Mouse (Mus musculus) heart, adult 11 months (tissue): ENCODE measurements around the gene Nr1h4.

Experiments used
- DNase-seq: peaks from one replicate; pipeline ENCODE4 v3.0.0; 2022

Nr1h4 gene

GRCm38 (mm10) chr10:89520381-89520780, 13.0 kb downstream of the Nr1h4 start:
- peak; percentile 78 for DNase-seq

GRCm38 (mm10) chr10:89519226-89519625, 14.2 kb downstream of the Nr1h4 start:
- DNase-seq = peak; percentile 29

DNA sequence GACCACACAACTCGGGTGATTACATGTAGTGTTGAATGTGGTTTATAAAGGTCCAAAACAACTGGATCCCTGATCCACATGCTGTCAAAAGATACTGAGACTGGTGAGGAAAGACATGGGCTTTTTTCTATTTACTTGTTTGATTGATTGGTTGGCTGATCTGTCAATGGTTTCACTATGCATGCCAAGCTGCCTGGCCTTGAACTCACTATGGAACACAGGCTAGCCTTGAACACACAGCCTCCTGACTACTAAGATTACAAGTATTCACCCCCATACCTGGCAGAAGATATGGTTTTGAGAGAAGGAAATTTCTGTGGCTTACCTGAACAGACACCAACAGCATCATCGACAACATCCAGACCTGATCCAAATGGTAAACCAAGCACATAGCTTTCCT, 15.0 kb downstream of the Nr1h4 start:
- DNase-seq = peak; percentile 11

- DNase-seq = peak; percentile 25
These were observed 17.6 kb downstream of the Nr1h4 start for GRCm38 (mm10) chr10:89515813-89516212.

GRCm38 (mm10) chr10:89512562-89512961, 20.8 kb downstream of the Nr1h4 start:
- DNase-seq = no peak

GRCm38 (mm10) chr10:89510547-89510946, 22.8 kb downstream of the Nr1h4 start:
- peak; percentile 39 for DNase-seq

DNA sequence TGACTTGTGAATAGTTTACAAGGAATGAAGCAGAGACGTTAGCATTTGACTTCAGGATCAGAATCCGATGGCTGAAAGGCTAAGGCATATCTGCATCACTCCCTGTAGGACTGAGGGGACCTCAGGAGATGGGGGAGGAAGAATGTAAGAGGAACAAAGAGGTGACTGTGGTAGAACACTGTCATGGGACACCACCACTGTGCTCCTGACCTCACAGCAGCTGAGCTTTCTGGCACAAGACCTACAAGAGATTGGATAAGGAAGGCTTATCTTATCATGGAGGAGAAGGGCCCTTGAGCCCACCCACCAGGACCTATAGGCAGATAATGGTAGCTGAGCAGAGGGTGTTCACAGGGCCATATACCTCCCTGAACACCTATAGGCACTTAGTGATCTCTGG, 24.8 kb downstream of the Nr1h4 start:
- peak; percentile 46 for DNase-seq

DNA sequence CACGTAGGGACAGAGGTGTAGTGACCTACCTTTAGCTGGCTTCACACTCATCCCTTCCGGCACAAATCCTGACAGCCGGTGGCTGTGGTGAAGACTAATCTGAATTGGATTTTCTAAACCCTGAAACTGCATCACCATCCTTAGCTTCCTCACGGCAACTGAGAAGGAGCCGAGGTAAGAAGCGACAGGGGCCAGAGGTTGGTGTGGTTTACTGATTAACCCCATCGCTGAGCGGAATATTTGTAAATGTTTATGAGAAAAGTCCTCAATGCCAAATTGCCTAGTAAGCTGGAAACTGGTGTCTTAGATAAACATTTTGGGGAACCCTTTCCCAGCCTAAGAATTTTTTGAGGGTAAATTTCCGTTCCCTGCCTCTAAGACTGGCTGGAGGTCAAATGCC, 26.9 kb downstream of the Nr1h4 start:
- peak; percentile 77 for DNase-seq

DNA sequence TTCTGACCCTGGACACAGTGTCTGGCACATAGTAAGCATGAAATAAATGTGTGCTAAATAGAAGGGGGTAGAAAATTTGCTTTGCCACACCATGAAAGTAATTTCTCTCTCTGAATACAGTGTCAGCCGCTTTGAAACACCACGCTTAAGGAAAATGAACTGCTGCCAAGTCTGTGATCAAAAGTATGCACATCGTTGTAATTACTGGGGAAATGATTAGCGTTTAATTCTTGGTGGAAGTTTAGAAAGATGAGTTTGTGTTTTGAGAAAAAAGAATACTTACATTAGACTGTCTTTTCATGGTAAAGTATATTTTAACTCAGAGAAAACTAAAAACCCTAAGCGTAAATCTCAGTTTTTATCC, 27.8 kb downstream of the Nr1h4 start:
- DNase-seq = no peak

GRCm38 (mm10) chr10:89504952-89505591, 28.3 kb downstream of the Nr1h4 start:
- peak; percentile 34 for DNase-seq

- peak; percentile 82 for DNase-seq
These were observed 30.3 kb downstream of the Nr1h4 start for GRCm38 (mm10) chr10:89502986-89503560.

DNA sequence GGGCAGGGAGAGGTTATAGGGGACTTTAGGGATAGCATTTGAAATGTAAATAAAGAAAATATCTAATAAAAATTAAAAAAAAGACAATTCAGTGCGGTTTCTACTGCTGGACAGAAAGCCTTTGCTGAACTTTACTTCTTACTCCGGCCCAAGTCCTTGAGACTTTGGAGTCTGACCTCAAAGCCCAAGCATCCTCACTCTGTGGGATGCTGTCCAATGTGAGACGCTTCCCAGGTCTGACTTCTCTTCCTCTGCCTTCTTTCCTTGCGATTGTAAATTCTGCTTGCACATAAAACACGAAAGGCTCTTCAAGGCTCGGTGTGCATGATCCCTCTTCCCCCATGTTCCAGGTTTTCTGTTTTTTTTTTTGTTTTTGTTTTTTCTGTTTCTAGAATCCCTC, 31.5 kb downstream of the Nr1h4 start:
- DNase-seq = peak; percentile 22

DNA sequence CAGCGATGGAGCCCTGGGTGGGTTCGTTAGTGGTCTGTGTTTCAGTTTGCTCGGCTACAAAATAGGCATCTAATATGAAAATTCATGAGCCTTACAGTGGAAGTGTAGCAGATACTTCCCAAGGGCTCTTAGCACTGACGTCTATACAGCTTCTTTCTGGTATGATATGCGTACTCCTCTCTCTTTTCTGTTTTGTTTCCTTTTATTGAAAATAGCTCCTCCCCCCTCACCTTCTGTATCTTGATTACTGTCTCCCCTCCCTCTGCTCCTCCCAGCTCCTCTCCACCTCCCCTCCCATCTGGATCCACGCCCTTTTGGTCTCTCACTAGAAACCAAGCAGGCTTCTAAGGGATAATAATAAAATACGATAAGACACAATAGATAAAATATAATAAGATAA, 37.8 kb downstream of the Nr1h4 start:
- DNase-seq = no peak

DNA sequence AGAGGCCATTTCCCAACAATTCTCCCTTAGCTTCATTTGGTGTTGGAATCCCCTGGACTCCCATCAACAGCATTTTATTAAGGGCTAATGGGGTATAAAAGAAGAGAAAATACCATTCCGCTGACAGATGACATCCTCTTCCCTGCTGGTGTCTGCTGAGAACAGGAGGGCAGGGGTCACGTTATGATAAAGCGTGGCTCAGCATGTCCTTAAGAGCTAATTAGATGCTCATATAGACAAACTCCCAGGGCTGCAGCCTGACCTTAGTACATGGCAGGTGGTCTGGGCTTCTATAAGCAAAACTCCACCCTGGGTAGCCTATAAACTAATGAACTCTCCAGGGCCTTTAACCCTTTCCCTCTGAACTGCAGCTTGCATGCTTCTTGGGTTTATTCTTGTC, 42.1 kb downstream of the Nr1h4 start:
- DNase-seq = no peak

DNA sequence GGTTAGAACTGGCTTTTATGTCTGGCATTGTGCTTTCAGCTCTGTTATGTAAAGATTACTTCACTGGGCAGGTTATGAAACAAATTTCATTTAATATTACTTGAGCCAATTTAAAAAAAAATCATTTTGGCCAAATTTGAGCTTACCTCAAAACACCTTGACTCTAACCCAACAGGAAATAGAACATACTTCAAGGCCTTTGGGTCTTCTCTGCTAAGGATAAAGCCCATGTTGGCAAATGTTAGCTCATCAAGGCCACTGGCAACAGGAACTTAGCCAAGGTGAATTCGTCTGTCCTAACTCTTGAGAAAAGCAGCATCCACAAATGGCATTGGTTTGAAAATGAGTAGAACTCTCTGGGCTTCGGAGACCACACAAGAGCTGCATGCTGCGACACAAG, 43.1 kb downstream of the Nr1h4 start:
- no peak for DNase-seq

GRCm38 (mm10) chr10:89489459-89489858, 43.9 kb downstream of the Nr1h4 start:
- peak; percentile 53 for DNase-seq

GRCm38 (mm10) chr10:89486995-89487742, 46.2 kb downstream of the Nr1h4 start:
- DNase-seq = peak; percentile 15

DNA sequence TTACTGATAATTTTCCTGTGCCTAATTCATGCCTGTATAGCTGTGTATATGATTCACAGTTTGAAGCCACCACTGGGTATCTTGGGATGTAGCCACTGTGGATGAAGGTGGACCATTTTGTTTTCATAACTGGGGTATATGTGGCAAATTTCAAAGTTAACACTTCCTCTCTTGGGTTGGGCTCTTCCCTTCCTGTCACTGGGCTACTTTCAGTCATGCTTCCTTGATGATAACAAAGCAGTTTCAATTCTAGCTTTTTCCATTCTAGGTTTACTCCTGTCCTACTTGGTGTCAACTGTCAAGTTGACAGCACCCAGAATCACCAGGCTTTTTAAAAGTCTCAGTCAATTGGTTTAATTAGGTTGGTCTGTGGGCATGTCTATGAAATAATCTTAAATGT, 48.5 kb downstream of the Nr1h4 start:
- no peak for DNase-seq

- peak; percentile 51 for DNase-seq
These were observed 49.4 kb downstream of the Nr1h4 start for GRCm38 (mm10) chr10:89483812-89484602.

DNA sequence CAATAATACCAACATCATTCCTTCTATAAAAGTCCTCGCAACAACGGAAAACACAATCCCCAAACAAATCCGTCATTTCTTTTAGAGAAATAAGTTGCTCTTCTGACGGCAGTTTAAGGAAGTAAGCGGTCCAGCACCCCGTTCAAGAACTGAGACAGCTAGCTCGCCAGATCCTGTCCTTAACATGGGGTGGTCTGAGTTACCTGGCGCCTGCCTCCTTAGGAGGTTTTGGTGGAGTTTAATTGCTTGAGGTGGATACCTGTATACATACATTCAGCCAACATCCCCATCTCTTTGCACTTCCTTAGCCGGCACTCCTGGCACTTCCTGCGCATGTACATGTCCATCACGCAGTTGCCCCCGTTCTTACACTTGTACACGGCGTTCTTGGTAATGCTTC, 50.3 kb downstream of the Nr1h4 start:
- peak; percentile 70 for DNase-seq

GRCm38 (mm10) chr10:89482142-89482681, 51.2 kb downstream of the Nr1h4 start:
- DNase-seq = peak; percentile 55

DNA sequence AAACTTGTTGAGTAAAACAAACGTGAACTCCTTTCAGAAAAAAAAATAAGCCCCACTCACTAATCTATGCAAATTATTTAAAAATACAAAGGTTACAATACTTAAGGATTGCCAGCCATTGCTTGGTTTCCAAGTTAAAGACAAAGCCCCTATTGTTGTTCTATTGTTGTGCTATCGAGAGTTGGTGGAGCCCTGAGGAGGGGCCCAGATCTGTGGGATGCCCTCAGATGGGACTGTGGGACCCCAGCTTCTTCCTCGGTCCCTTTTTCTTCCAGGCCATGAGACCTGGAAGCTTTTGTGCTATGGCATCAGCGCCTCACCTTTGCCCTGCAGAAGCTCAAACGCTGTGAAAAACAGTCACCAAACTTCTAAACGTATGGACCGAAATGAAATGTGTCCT, 51.7 kb downstream of the Nr1h4 start:
- peak; percentile 46 for DNase-seq

DNA sequence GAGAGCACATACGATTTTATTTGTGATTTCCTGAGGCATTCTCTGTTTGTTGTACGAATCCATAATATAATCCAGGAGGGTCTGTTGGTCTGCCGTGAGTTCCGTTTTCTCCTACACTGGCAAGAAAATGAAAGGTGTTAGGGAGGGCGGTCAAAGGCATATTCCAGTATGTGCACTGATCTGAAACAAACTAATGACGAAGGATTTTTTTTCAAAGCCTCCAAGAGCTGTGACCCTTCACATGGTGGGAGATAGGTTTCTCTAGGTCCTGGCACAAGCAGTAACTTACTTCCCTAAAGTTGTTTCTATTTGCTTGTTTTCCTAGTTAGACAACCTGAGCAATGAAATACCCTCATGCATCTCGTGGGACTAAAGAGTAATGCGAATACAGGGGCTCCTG, 54.6 kb downstream of the Nr1h4 start:
- peak; percentile 23 for DNase-seq
